Mouse (Mus musculus): Measurements from ENCODE around the gene Kxd1.

DNA sequence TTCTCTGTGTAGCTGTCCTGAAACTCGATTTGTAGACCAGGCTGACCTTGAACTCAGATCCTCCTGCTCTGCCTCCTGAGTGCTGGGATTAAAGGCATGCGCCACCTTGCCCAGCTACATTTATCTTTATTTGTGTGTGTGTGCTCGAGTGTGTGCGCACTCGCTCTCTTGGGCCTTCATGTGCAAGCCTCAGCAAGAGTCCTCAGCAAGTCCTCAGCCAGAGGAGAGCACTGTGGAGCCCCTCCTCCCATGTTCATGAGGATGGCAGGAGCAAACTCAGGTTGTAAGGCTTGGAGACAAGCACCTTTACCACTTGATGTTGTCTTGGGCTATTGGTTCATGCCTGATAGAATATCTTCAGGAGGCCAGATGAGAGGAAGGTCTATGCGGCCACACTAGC lies 20.0 kb upstream of the Kxd1 start:
- TF ChIP-seq POLR2A (IDR thresholded peaks at IDR 0.05; ENCODE audit: extremely low read depth, insufficient read depth, low read length) (no peak), CTCF (IDR thresholded peaks at IDR 0.05; ENCODE audit: extremely low read depth, insufficient read depth, low read length) (no peak)
